Mouse (Mus musculus) gastrocnemius, postnatal 14 days (tissue): ENCODE data around the gene 4921517D22Rik. TPM values are rescaled to one million over a fixed set of nuclear protein-coding genes. Genes with fewer than 3 reads are reported as not detected.

Experiments
- DNase-seq: peaks from one replicate; pipeline ENCODE4 v3.0.0; 2021; ENCODE audit warnings: mixed read lengths
- intact Hi-C: fragments of 180-260 bp; cut with DNase I; formaldehyde crosslinking; loops from one replicate; pipeline ENCODE4 v1.15.1; 2025; ENCODE audit warnings: low total_unique reads
- total RNA-seq, 2 experiments: library from RNA; stranded (reverse); gene quantifications; 2 replicates each; pipeline ENCODE4 v1.2.3; 2021

Gene 4921517D22Rik
- total RNA-seq, 2 experiments from 2014 or later = not detected

GRCm38 (mm10) chr13:59637800-59638199 lies 56.1 kb downstream of the 4921517D22Rik start:
- no peak for DNase-seq
- intact Hi-C loops = no loop called here

Other genes starting within 250 kb of the 4921517D22Rik start
- 10 to 100 TPM; 37.4 to 38.7 TPM for gene Agtpbp1, start 108.9 kb downstream of the 4921517D22Rik start, total RNA-seq
- 10 to 100 TPM; 25.2 to 26.4 TPM for gene Naa35, start 108.8 kb downstream of the 4921517D22Rik start, total RNA-seq
- 10 to 100 TPM in 1 of 2 experiments, 1 to 10 TPM in 1; 9.3 to 10.1 TPM for gene Golm1, start 18.3 kb downstream of the 4921517D22Rik start, total RNA-seq
- not detected for gene Spata31d1a, start 16.2 kb upstream of the 4921517D22Rik start, total RNA-seq
- gene Spata31d1b, start 18.2 kb upstream of the 4921517D22Rik start, total RNA-seq = not detected
- not detected for gene Spata31d1d, start 37.6 kb upstream of the 4921517D22Rik start, total RNA-seq
- not detected for gene 1700014D04Rik, start 52.6 kb upstream of the 4921517D22Rik start, total RNA-seq
- 100 to 1,000 TPM; 107 to 121 TPM for gene Isca1, start 75.7 kb upstream of the 4921517D22Rik start, total RNA-seq
- not detected for gene Gm49354, start 88.1 kb upstream of the 4921517D22Rik start, total RNA-seq
- gene Tut7, start 129.0 kb upstream of the 4921517D22Rik start, total RNA-seq = 10 to 100 TPM; 37.3 to 41.5 TPM